Comparison of ENCODE assay signal across 8 mouse cellular contexts in the genomic region with DNA sequence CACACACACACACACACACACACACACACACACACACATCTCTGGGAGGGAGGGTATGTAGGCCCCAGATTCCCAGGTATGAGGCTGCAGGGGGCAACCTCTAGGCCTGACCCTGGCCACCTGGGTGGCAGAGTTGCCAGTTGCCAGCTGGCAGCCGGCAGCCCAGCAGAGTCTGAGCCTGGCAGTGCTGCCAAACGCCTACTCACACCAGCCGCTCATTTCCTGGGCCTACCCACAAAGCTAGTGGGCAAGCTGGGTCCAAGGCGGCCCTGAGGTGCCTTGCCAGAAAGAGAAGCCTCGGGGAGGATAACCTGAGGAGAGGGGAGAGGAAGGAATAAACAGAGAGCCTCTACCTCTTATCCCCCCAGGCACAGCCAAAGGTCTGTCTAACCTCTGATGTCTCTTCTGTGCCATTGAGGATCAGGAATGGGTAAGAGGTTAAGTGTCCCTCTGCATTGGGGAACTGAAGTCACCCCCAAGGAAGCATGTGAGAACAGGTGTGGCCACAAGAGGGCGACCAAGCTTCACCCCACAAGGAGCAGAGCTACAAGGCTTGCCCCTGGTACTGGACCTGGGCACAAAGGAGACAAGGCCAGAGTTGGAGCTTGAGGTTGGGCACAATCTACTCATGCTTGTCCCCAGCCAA.
DNase-seq lines count a peak whose midpoint lies in the region; ATAC-seq and TF ChIP-seq lines count a peak whose summit lies in the region.

No protein-coding gene starts in this region.

- WGBS in kidney, adult 2 months: 50% methylated on average over 6 of the region's 6 CpGs
- 64% methylated on average over 6 of the region's 6 CpGs for WGBS in kidney, embryonic 14.5 days
- 66% methylated on average over 6 of the region's 6 CpGs for WGBS in intestine, postnatal 0 days
- 58% methylated on average over 6 of the region's 6 CpGs for WGBS in limb, embryonic 14.5 days

- no peak overlapping the region for H3K4me2 ChIP-seq in kidney, embryonic 14.5 days (replicated peaks; ENCODE audit: low read depth, low read length)
- H3K4me2 ChIP-seq in intestine, postnatal 0 days (replicated peaks; ENCODE audit: low read depth): no peak overlapping the region
- no peak overlapping the region for H3K4me2 ChIP-seq in limb, embryonic 14.5 days (replicated peaks; ENCODE audit: low read depth, low read length, severe bottlenecking)

- ATAC-seq in kidney, embryonic 14.5 days (ENCODE audit: low FRiP score, low TSS enrichment): no peak; the same call in 1 of the 2 replicates
- no peak for ATAC-seq in intestine, postnatal 0 days
- no peak for ATAC-seq in limb, embryonic 14.5 days (ENCODE audit: low FRiP score, low read depth)

- H3K27me3 ChIP-seq in kidney, adult 2 months (replicated peaks; ENCODE audit: control insufficient read depth, insufficient read depth, low read length): no peaks in the 10 kb centered on the region
- no peaks in the 10 kb centered on the region for H3K27me3 ChIP-seq in kidney, embryonic 14.5 days (ENCODE audit: control insufficient read depth, insufficient read depth, low read length)
- H3K27me3 ChIP-seq in intestine, postnatal 0 days (replicated peaks; ENCODE audit: control insufficient read depth, insufficient read depth, low read length): no peaks in the 10 kb centered on the region
- no peaks in the 10 kb centered on the region for H3K27me3 ChIP-seq in limb, embryonic 14.5 days (ENCODE audit: control insufficient read depth, insufficient read depth, low read length)
- no peaks in the 10 kb centered on the region for H3K27me3 ChIP-seq in testis, adult 2 months (ENCODE audit: control insufficient read depth, insufficient read depth, low read length)

- H3K4me1 ChIP-seq in kidney, adult 2 months (ENCODE audit: control insufficient read depth, insufficient read depth, low read length): no peaks in the 10 kb centered on the region
- no peaks in the 10 kb centered on the region for H3K4me1 ChIP-seq in kidney, embryonic 14.5 days (ENCODE audit: control insufficient read depth, insufficient read depth, low read length)
- H3K4me1 ChIP-seq in intestine, postnatal 0 days (replicated peaks; ENCODE audit: control insufficient read depth, insufficient read depth, low read length): no peaks in the 10 kb centered on the region
- H3K4me1 ChIP-seq in limb, embryonic 14.5 days (ENCODE audit: control insufficient read depth, insufficient read depth, low read length): 0 out of 2 replicates have a peak, but pooled peaks cover 5% of the 10 kb centered on the region
- H3K4me1 ChIP-seq in testis, adult 2 months (ENCODE audit: control insufficient read depth, insufficient read depth, low read length): no peaks in the 10 kb centered on the region

- H3K36me3 ChIP-seq in kidney, adult 2 months (ENCODE audit: control insufficient read depth, insufficient read depth, low read length): no peaks in the 10 kb centered on the region
- H3K36me3 ChIP-seq in kidney, embryonic 14.5 days (ENCODE audit: control insufficient read depth, insufficient read depth, low read length): no peaks in the 10 kb centered on the region
- H3K36me3 ChIP-seq in intestine, postnatal 0 days (ENCODE audit: control insufficient read depth, insufficient read depth): no peaks in the 10 kb centered on the region
- no peaks in the 10 kb centered on the region for H3K36me3 ChIP-seq in limb, embryonic 14.5 days (ENCODE audit: control insufficient read depth, insufficient read depth, low read length)
- H3K36me3 ChIP-seq in testis, adult 2 months (ENCODE audit: control insufficient read depth, insufficient read depth, low read length): no peaks in the 10 kb centered on the region

- TF ChIP-seq POLR2A in kidney, adult 2 months (IDR thresholded peaks at IDR 0.05; ENCODE audit: low read depth, low read length): no peak
- no peak for TF ChIP-seq POLR2A in limb, embryonic 14.5 days (IDR thresholded peaks at IDR 0.05; ENCODE audit: borderline replicate concordance, extremely low read depth, insufficient read depth, insufficient read length)
- TF ChIP-seq POLR2A in testis, adult 2 months (IDR thresholded peaks at IDR 0.05; ENCODE audit: control insufficient read depth, low read depth, low read length): no peak

- peak; percentile 91 for TF ChIP-seq CTCF in kidney, adult 2 months (conservative IDR thresholded peaks at IDR 0.05; ENCODE audit: insufficient read depth, insufficient read length, low read depth, low read length)
- peak; percentile 98 for TF ChIP-seq CTCF in intestine, postnatal 0 days (IDR thresholded peaks at IDR 0.05; ENCODE audit: low read depth)
- peak; percentile 85; the same call in 1 of the 2 replicates for TF ChIP-seq CTCF in testis, adult 2 months (IDR thresholded peaks at IDR 0.05; ENCODE audit: control insufficient read depth, insufficient read depth, insufficient replicate concordance, low read depth, low read length)

- no peaks in the 10 kb centered on the region for H3K9me3 ChIP-seq in kidney, embryonic 14.5 days (ENCODE audit: control insufficient read depth, low read length)
- H3K9me3 ChIP-seq in intestine, postnatal 0 days (ENCODE audit: control insufficient read depth): no peaks in the 10 kb centered on the region
- no peaks in the 10 kb centered on the region for H3K9me3 ChIP-seq in limb, embryonic 14.5 days (ENCODE audit: control insufficient read depth, low read length)

- no peak overlapping the region for H3K4me3 ChIP-seq in kidney, adult 2 months (ENCODE audit: insufficient read depth, low read depth, low read length)
- no peak overlapping the region for H3K4me3 ChIP-seq in kidney, embryonic 14.5 days (ENCODE audit: low read length)
- H3K4me3 ChIP-seq in intestine, postnatal 0 days (ENCODE audit: low read depth, low read length): no peak overlapping the region
- no peak overlapping the region for H3K4me3 ChIP-seq in limb, embryonic 14.5 days (replicated peaks; ENCODE audit: low read length)
- H3K4me3 ChIP-seq in testis, adult 2 months (ENCODE audit: control insufficient read depth, low read depth, low read length): no peak overlapping the region

- H3K9ac ChIP-seq in kidney, embryonic 14.5 days (ENCODE audit: low read depth, low read length): no peak overlapping the region
- H3K9ac ChIP-seq in intestine, postnatal 0 days (ENCODE audit: low read depth, low read length): no peak overlapping the region
- H3K9ac ChIP-seq in limb, embryonic 14.5 days (ENCODE audit: low read depth, low read length, severe bottlenecking): no peak overlapping the region

- no peak overlapping the region for H3K27ac ChIP-seq in kidney, adult 2 months (ENCODE audit: insufficient read depth, low read depth, low read length)
- no peak overlapping the region for H3K27ac ChIP-seq in kidney, embryonic 14.5 days (ENCODE audit: low read depth, low read length)
- H3K27ac ChIP-seq in intestine, postnatal 0 days (ENCODE audit: low read depth, low read length): no peak overlapping the region
- no peak overlapping the region for H3K27ac ChIP-seq in limb, embryonic 14.5 days (replicated peaks; ENCODE audit: low read depth, low read length)
- no peak overlapping the region for H3K27ac ChIP-seq in testis, adult 2 months (ENCODE audit: control insufficient read depth, insufficient read depth, low read depth, low read length)

- peak; percentile 63 for DNase-seq in kidney, adult 2 months
- peak; percentile 91 for DNase-seq in cerebellum, adult 9-11 months
- peak; percentile 63 to 73 for DNase-seq in frontal cortex, postnatal 25 days (ENCODE audit: low spot score in 2 of 2)
- peak; percentile 47 for DNase-seq in limb, embryonic 14.5 days (ENCODE audit: low spot score)
- peak; percentile 10 to 42 for DNase-seq in natural killer cell, adult 2 months (ENCODE audit: low spot score in 2 of 2)

Comparison
In these comparisons a context has a peak if more than half of its experiments do, and no peak if none do; other contexts are left out.
1. DNase-seq: peak in every context shown above with its lines; median percentile 91 in cerebellum, adult 9-11 months; 68 in frontal cortex, postnatal 25 days; 63 in kidney, adult 2 months; 47 in limb, embryonic 14.5 days; 26 in natural killer cell, adult 2 months.